Mouse (Mus musculus): ENCODE results near the gene Arl3.

DNA sequence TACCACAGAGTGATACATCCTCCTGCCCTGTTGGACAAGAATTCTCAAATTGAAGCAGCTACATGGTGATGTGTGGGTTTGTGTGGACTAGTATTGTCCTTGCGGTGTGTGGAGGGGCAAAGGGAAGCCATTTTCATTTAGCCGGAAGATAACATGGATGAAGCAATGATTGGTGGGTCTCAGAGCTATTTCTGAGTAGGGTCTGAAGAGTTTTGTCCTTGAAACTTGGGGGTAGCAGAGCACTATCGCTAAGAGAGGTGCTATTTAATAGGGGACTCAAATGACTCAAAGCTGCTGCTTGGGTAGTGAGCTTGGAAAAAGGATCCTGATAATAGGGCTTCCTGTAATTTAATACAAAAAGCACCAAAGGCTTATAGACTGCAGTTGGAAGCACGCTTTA lies 25.2 kb upstream of the Arl3 start:
- no peak for TF ChIP-seq CTCF (IDR thresholded peaks at IDR 0.05; ENCODE audit: low read depth, low read length)
- no peak for TF ChIP-seq GATA1 (IDR thresholded peaks at IDR 0.05; ENCODE audit: borderline replicate concordance, low read length)
